Mouse (Mus musculus): ENCODE measurements around the gene Tnrc18. TPM values are rescaled to one million over a fixed set of nuclear protein-coding genes. Genes with fewer than 3 reads are reported as not detected.

The Tnrc18 gene
- polyA plus RNA-seq, 1 experiment from 2014 or later: 40.7 TPM

DNA sequence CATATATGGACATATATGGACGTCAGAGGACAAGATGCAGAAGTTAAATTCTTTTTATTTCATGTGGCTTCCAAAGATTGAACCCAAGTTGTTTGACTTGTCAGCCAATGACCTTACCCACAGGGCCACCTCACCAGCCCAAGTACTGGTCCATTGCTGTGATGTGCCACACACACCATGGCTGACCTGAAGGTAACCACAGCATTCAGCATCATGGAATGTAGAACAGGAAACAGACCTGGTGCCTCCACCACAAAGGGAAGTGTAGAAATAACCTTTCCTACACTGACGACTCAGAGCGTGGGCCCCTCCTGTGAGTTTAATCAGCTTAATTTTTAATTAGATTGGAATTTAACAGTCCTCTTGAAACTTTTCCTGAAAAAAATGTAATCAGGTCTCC is 127.1 kb downstream of the Tnrc18 start:
- Histone ChIP-seq H3K4me1 (replicated peaks) (peaks cover 35% of the 10 kb centered on the region), H3K4me2 (replicated peaks) (no peak overlapping the region), H3K27me3 (no peaks in the 10 kb centered on the region; the same call in 1 of the 2 replicates), H3K9ac (replicated peaks) (no peak overlapping the region), H3K36me3 (no peaks in the 10 kb centered on the region), H3K27ac (no peak overlapping the region), H3K4me3 (replicated peaks) (no peak overlapping the region), H3K9me3 (no peaks in the 10 kb centered on the region)
- WGBS: 87% methylated on average over 3 of the region's 3 CpGs
- ATAC-seq: no peak

DNA sequence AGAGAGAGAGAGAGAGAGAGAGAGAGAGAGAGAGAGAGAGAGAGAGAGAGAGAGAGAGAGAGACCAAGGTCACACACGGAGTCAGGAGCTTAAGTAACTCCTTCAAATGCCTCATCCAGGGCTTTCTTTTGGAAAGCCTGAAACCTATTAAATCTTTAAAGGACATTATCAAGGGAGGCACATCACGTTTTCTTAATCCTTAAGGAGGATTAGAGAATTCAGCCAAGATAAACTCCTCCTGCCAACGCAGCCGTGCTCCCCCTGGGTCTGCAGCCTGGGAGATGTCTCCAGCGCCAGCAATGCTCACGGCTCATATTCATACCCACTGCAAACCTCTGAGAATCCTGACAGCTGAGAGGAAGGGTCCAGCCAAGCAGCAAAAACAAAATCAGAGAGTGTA is 128.6 kb downstream of the Tnrc18 start:
- Histone ChIP-seq H3K36me3 (no peaks in the 10 kb centered on the region), H3K9me3 (no peaks in the 10 kb centered on the region), H3K4me1 (replicated peaks) (peaks cover 25% of the 10 kb centered on the region), H3K27me3 (no peaks in the 10 kb centered on the region; the same call in 1 of the 2 replicates), H3K27ac (peak overlapping the region; percentile 53), H3K4me2 (replicated peaks) (no peak overlapping the region), H3K4me3 (replicated peaks) (no peak overlapping the region), H3K9ac (replicated peaks) (no peak overlapping the region)
- 16% methylated on average over 6 of the region's 6 CpGs for WGBS
- ATAC-seq: peak; percentile 46; the same call in 1 of the 2 replicates

DNA sequence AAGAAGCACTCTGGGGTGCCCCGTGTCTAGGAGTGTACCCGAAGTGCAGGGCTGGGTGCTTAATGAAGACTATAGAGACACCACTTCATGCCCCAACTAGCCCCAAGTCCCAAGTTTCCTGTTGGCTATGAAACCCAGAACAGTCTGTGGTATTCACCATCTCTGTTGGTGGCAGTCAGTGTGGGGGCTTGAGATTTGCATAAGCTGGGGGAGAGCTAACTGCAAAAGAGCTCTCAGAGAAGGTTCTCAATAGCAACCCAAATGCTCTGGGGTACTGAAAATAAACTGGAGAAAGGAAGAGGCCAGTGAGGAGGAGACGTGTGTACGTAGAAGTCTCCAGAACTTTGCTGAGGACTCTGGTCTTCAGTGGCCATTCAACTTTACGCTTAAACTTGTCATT is 134.9 kb downstream of the Tnrc18 start:
- Histone ChIP-seq H3K9me3 (peaks cover 4% of the 10 kb centered on the region; the same call in 1 of the 2 replicates), H3K4me3 (replicated peaks) (no peak overlapping the region), H3K27me3 (no peaks in the 10 kb centered on the region), H3K4me1 (replicated peaks) (0 out of 2 replicates have a peak, but pooled peaks cover 3% of the 10 kb centered on the region), H3K9ac (replicated peaks) (no peak overlapping the region), H3K27ac (no peak overlapping the region), H3K4me2 (replicated peaks) (no peak overlapping the region), H3K36me3 (no peaks in the 10 kb centered on the region)
- no peak for ATAC-seq
- WGBS: 93% methylated on average over 5 of the region's 5 CpGs

DNA sequence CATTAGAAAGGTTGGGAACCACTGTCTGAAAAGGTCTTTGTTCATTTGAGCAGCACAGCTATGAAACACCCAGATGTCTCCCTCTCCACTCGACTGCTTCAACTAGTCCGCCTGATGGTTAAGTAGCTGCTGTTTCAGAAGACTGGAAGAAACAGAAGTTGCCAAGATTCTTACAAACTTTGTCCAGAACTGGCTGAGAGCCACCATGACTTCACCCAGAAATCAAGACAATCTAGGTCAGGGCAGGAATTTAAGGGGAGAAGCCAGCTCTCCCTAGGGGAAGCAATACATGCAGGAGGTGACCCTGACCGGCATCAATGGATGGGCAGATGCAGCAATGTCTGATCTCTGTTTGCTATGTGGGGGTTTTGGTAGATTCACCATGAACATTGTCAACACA is 135.6 kb downstream of the Tnrc18 start:
- no peak for ATAC-seq
- peaks cover 4% of the 10 kb centered on the region; the same call in 1 of the 2 replicates for H3K9me3 ChIP-seq
- no peak overlapping the region for H3K9ac ChIP-seq (replicated peaks)
- no peak overlapping the region for H3K27ac ChIP-seq
- H3K4me2 ChIP-seq (replicated peaks): no peak overlapping the region
- H3K27me3 ChIP-seq: no peaks in the 10 kb centered on the region
- no peaks in the 10 kb centered on the region for H3K36me3 ChIP-seq
- no peak overlapping the region for H3K4me3 ChIP-seq (replicated peaks)
- 83% methylated on average over 3 of the region's 3 CpGs for WGBS
- no peaks in the 10 kb centered on the region for H3K4me1 ChIP-seq (replicated peaks)

DNA sequence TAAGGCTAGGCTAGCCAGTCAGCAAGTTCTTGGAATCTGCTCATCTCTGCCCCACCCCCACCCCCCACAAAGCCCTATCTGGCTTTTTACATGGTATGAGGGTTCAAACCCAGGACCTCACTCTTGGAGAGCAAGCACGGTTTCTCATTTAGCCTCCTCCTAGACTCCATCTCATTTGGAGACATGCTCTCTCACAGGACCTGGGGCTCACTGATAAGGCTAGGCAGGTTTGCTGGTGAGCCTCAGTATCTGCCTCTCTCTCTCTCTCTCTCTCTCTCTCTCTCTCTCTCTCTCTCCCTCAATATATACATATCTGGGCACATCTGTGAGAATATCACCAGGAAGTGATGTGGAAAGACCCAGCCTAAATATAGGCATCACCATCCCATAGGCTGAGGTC is 138.4 kb downstream of the Tnrc18 start:
- H3K4me2 ChIP-seq (replicated peaks): no peak overlapping the region
- H3K27me3 ChIP-seq: no peaks in the 10 kb centered on the region
- H3K9me3 ChIP-seq: peaks cover 4% of the 10 kb centered on the region; the same call in 1 of the 2 replicates
- H3K36me3 ChIP-seq: no peaks in the 10 kb centered on the region
- no peak overlapping the region for H3K9ac ChIP-seq (replicated peaks)
- no peak for ATAC-seq
- WGBS: 87% methylated on average over 1 of the region's 1 CpGs
- H3K27ac ChIP-seq: no peak overlapping the region
- H3K4me3 ChIP-seq (replicated peaks): no peak overlapping the region
- H3K4me1 ChIP-seq (replicated peaks): no peaks in the 10 kb centered on the region

DNA sequence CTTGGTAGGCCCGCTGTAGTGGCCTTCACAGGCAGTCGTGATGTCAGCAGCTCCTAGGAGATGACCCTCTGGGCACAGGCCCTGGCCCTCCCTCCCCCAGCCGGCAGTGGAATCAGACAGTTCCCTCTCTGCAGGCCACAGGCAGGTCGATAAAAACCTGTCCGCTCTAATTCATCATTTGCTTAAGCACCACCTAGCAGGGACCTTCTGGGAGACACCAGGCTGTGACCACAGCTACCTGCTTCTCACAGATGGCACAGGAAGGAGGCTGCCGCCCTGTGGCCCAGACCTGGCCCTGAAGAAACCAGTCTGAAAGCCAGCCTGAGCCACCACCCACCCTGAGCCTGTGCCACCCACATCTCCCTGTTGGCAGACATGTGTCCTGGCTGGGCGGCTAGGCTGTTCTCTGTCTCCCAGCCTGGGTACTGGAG is 139.3 kb downstream of the Tnrc18 start:
- 56% methylated on average over 7 of the region's 7 CpGs for WGBS
- no peaks in the 10 kb centered on the region for H3K27me3 ChIP-seq
- no peak overlapping the region for H3K9ac ChIP-seq (replicated peaks)
- no peak overlapping the region for H3K27ac ChIP-seq
- peaks cover 2% of the 10 kb centered on the region; the same call in 1 of the 2 replicates for H3K9me3 ChIP-seq
- H3K4me3 ChIP-seq (replicated peaks): no peak overlapping the region
- no peak for ATAC-seq
- no peaks in the 10 kb centered on the region for H3K36me3 ChIP-seq
- no peak overlapping the region for H3K4me2 ChIP-seq (replicated peaks)
- peaks cover 1% of the 10 kb centered on the region; the same call in 1 of the 2 replicates for H3K4me1 ChIP-seq (replicated peaks)

Other genes starting within 250 kb of the Tnrc18 start
- gene Mmd2, start 208.9 kb downstream of the Tnrc18 start, polyA plus RNA-seq (2015; fragmentation: Nextera tagmentation; extraction: Ambion mirVana): 22.0 and 25.0 TPM in 2 replicates
- 46.8 and 51.2 TPM in 2 replicates for gene Wipi2, start 190.0 kb downstream of the Tnrc18 start, polyA plus RNA-seq (2015; fragmentation: Nextera tagmentation; extraction: Ambion mirVana)
- gene Slc29a4, start 125.2 kb downstream of the Tnrc18 start, polyA plus RNA-seq (2015; fragmentation: Nextera tagmentation; extraction: Ambion mirVana): 61.9 and 70.6 TPM in 2 replicates
- 40.1 and 40.4 TPM in 2 replicates for gene Fbxl18, start 77.8 kb upstream of the Tnrc18 start, polyA plus RNA-seq (2015; fragmentation: Nextera tagmentation; extraction: Ambion mirVana)
- 15,567 and 17,404 TPM in 2 replicates for gene Actb, start 89.1 kb upstream of the Tnrc18 start, polyA plus RNA-seq (2015; fragmentation: Nextera tagmentation; extraction: Ambion mirVana)
- gene Fscn1, start 142.7 kb upstream of the Tnrc18 start, polyA plus RNA-seq (2015; fragmentation: Nextera tagmentation; extraction: Ambion mirVana): 555 TPM in 2 replicates